Mouse (Mus musculus): Measurements from ENCODE around the gene Abcc4. TPM values are rescaled to one million over a fixed set of nuclear protein-coding genes. Genes with fewer than 3 reads are reported as not detected.

Abcc4 gene
- total RNA-seq, 2 experiments from 2014 or later, result 8.3 to 10.5 TPM

- no peak for DNase-seq
Measured at GRCm38 (mm10) chr14:118434842-118435241, 271.2 kb downstream of the Abcc4 start.

DNA sequence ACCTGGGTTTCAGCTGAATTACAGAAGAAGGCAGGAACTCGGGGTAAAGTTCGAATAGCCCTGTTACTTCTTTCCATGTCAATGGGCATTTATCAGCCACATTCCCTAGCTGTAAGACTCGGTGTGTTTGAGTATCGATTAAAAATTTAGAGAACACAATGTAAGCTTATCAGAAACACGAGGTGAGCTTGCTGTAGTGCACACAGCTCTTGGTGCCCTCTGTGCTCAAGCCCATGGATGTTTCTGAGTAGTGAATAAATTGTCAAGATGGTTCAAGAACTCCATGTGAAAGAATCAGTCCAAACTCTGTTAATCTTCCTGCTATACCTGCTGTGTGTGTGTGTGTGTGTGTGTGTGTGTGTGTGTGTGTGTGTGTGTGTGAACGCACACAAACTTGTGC, 272.2 kb downstream of the Abcc4 start:
- DNase-seq, result no peak

Small RNAs within 50 kb of the gene (microRNA-seq; reads per million reads assigned to microRNA genes)
- gene Mir6391, result 0 reads per million in 2 experiments

Other genes with a start within 250 kb of the Abcc4 start
- gene Cldn10, start 81.7 kb upstream of the Abcc4 start, total RNA-seq (2021), result under 1 TPM in 1 of 2 experiments, not detected in 1; 0.41 TPM
- 1 to 10 TPM; 2.1 to 3.3 TPM for gene Dzip1, start 219.2 kb upstream of the Abcc4 start, total RNA-seq (2021)
- 10 to 100 TPM; 30.8 to 32.8 TPM for gene Dnajc3, start 231.8 kb upstream of the Abcc4 start, total RNA-seq (2021)

Measured in heart, adult 18-20 months (tissue).